Mouse (Mus musculus): ENCODE data around the gene Tdrd3. TPM values are rescaled to one million over a fixed set of nuclear protein-coding genes. Genes with fewer than 3 reads are reported as not detected.

Tdrd3 gene
- polyA plus RNA-seq, 1 experiment from 2014 or later: 15.8 TPM

GRCm38 (mm10) chr14:87505924-87506323 lies 89.5 kb downstream of the Tdrd3 start:
- H3K27ac ChIP-seq (replicated peaks): no peak overlapping the region
- no peak overlapping the region for H3K4me2 ChIP-seq
- ATAC-seq (ENCODE audit: extremely low read depth, insufficient number of reproducible peaks, low FRiP score, low TSS enrichment): no peak

GRCm38 (mm10) chr14:87515281-87515680 lies 98.8 kb downstream of the Tdrd3 start:
- Histone ChIP-seq H3K4me3 (no peak overlapping the region), H3K27ac (replicated peaks) (no peak overlapping the region), H3K4me2 (no peak overlapping the region), H3K9me3 (no peaks in the 10 kb centered on the region), H3K27me3 (replicated peaks) (no peaks in the 10 kb centered on the region), H3K4me1 (no peaks in the 10 kb centered on the region), H3K36me3 (peaks cover 22% of the 10 kb centered on the region), H3K9ac (no peak overlapping the region)
- WGBS: 87% methylated on average over 3 of the region's 3 CpGs
- ATAC-seq (ENCODE audit: extremely low read depth, insufficient number of reproducible peaks, low FRiP score, low TSS enrichment): no peak

More at GRCm38 (mm10) chr14:87505924-87506323, 89.5 kb downstream of the Tdrd3 start:
- WGBS: 80% methylated on average over 8 of the region's 8 CpGs
- Histone ChIP-seq H3K4me3 (no peak overlapping the region), H3K4me1 (no peaks in the 10 kb centered on the region), H3K9me3 (no peaks in the 10 kb centered on the region), H3K27me3 (replicated peaks) (no peaks in the 10 kb centered on the region), H3K36me3 (peaks cover 36% of the 10 kb centered on the region), H3K9ac (no peak overlapping the region)

- Histone ChIP-seq H3K27me3 (replicated peaks) (no peaks in the 10 kb centered on the region), H3K9me3 (no peaks in the 10 kb centered on the region), H3K36me3 (peaks cover 20% of the 10 kb centered on the region), H3K4me1 (no peaks in the 10 kb centered on the region), H3K27ac (replicated peaks) (no peak overlapping the region), H3K4me2 (no peak overlapping the region), H3K9ac (no peak overlapping the region), H3K4me3 (no peak overlapping the region)
- ATAC-seq (ENCODE audit: extremely low read depth, insufficient number of reproducible peaks, low FRiP score, low TSS enrichment): no peak
- WGBS: 78% methylated on average over 4 of the region's 4 CpGs
Measured at GRCm38 (mm10) chr14:87517381-87517780, 100.9 kb downstream of the Tdrd3 start.

GRCm38 (mm10) chr14:87531847-87532246 lies 115.4 kb downstream of the Tdrd3 start:
- no peak overlapping the region for H3K4me2 ChIP-seq
- no peaks in the 10 kb centered on the region for H3K9me3 ChIP-seq
- no peak for ATAC-seq (ENCODE audit: extremely low read depth, insufficient number of reproducible peaks, low FRiP score, low TSS enrichment)
- no peak overlapping the region for H3K9ac ChIP-seq
- no peaks in the 10 kb centered on the region for H3K27me3 ChIP-seq (replicated peaks)
- no peak overlapping the region for H3K4me3 ChIP-seq
- H3K27ac ChIP-seq (replicated peaks): no peak overlapping the region
- 0 out of 2 replicates have a peak, but pooled peaks cover 2% of the 10 kb centered on the region for H3K36me3 ChIP-seq
- WGBS: 90% methylated on average over 8 of the region's 8 CpGs
- H3K4me1 ChIP-seq: no peaks in the 10 kb centered on the region

- peaks cover 14% of the 10 kb centered on the region for H3K36me3 ChIP-seq
- ATAC-seq (ENCODE audit: extremely low read depth, insufficient number of reproducible peaks, low FRiP score, low TSS enrichment): no peak
- H3K4me3 ChIP-seq: no peak overlapping the region
- H3K9me3 ChIP-seq: no peaks in the 10 kb centered on the region
- H3K9ac ChIP-seq: no peak overlapping the region
- H3K27me3 ChIP-seq (replicated peaks): no peaks in the 10 kb centered on the region
- 81% methylated on average over 4 of the region's 4 CpGs for WGBS
- H3K27ac ChIP-seq (replicated peaks): no peak overlapping the region
- H3K4me2 ChIP-seq: no peak overlapping the region
- H3K4me1 ChIP-seq: 0 out of 2 replicates have a peak, but pooled peaks cover 2% of the 10 kb centered on the region
Measured at GRCm38 (mm10) chr14:87537127-87537819, 120.8 kb downstream of the Tdrd3 start.

- H3K4me2 ChIP-seq: no peak overlapping the region
- H3K27me3 ChIP-seq (replicated peaks): no peaks in the 10 kb centered on the region
- H3K4me3 ChIP-seq: no peak overlapping the region
- peaks cover 22% of the 10 kb centered on the region for H3K36me3 ChIP-seq
- H3K4me1 ChIP-seq: no peaks in the 10 kb centered on the region
- H3K27ac ChIP-seq (replicated peaks): no peak overlapping the region
- no peaks in the 10 kb centered on the region for H3K9me3 ChIP-seq
- no peak for ATAC-seq (ENCODE audit: extremely low read depth, insufficient number of reproducible peaks, low FRiP score, low TSS enrichment)
- 66% methylated on average over 6 of the region's 6 CpGs for WGBS
- H3K9ac ChIP-seq: no peak overlapping the region
Measured at GRCm38 (mm10) chr14:87549986-87550385, 133.5 kb downstream of the Tdrd3 start.

- H3K9me3 ChIP-seq: no peaks in the 10 kb centered on the region
- 60% methylated on average over 3 of the region's 3 CpGs for WGBS
- H3K4me2 ChIP-seq: no peak overlapping the region
- H3K27ac ChIP-seq (replicated peaks): no peak overlapping the region
- H3K9ac ChIP-seq: no peak overlapping the region
- ATAC-seq (ENCODE audit: extremely low read depth, insufficient number of reproducible peaks, low FRiP score, low TSS enrichment): no peak
- H3K4me1 ChIP-seq: no peaks in the 10 kb centered on the region
- no peaks in the 10 kb centered on the region for H3K27me3 ChIP-seq (replicated peaks)
- no peak overlapping the region for H3K4me3 ChIP-seq
- H3K36me3 ChIP-seq: peaks cover 3% of the 10 kb centered on the region
Measured at GRCm38 (mm10) chr14:87552211-87552610, 135.8 kb downstream of the Tdrd3 start.

- Histone ChIP-seq H3K27me3 (replicated peaks) (no peaks in the 10 kb centered on the region), H3K4me1 (peaks cover 12% of the 10 kb centered on the region), H3K4me3 (no peak overlapping the region), H3K4me2 (no peak overlapping the region), H3K36me3 (no peaks in the 10 kb centered on the region), H3K9ac (no peak overlapping the region), H3K27ac (replicated peaks) (no peak overlapping the region), H3K9me3 (no peaks in the 10 kb centered on the region)
- WGBS: 53% methylated on average over 9 of the region's 9 CpGs
- ATAC-seq (ENCODE audit: extremely low read depth, insufficient number of reproducible peaks, low FRiP score, low TSS enrichment): no peak
Measured at GRCm38 (mm10) chr14:87563841-87564240, 147.4 kb downstream of the Tdrd3 start.

- Histone ChIP-seq H3K4me1 (peaks cover 12% of the 10 kb centered on the region), H3K9ac (no peak overlapping the region), H3K36me3 (no peaks in the 10 kb centered on the region), H3K4me3 (no peak overlapping the region), H3K4me2 (no peak overlapping the region), H3K27me3 (replicated peaks) (peaks cover 4% of the 10 kb centered on the region), H3K27ac (replicated peaks) (no peak overlapping the region), H3K9me3 (no peaks in the 10 kb centered on the region)
- ATAC-seq (ENCODE audit: extremely low read depth, insufficient number of reproducible peaks, low FRiP score, low TSS enrichment): no peak
- WGBS: 24% methylated on average over 7 of the region's 7 CpGs
Measured at GRCm38 (mm10) chr14:87566211-87566610, 149.8 kb downstream of the Tdrd3 start.

GRCm38 (mm10) chr14:87567034-87567461 lies 150.6 kb downstream of the Tdrd3 start:
- Histone ChIP-seq H3K4me1 (peaks cover 12% of the 10 kb centered on the region), H3K9ac (no peak overlapping the region), H3K9me3 (no peaks in the 10 kb centered on the region), H3K27ac (replicated peaks) (no peak overlapping the region), H3K27me3 (replicated peaks) (peaks cover 4% of the 10 kb centered on the region), H3K4me3 (no peak overlapping the region), H3K36me3 (no peaks in the 10 kb centered on the region), H3K4me2 (no peak overlapping the region)
- WGBS: 24% methylated on average over 3 of the region's 3 CpGs
- no peak for ATAC-seq (ENCODE audit: extremely low read depth, insufficient number of reproducible peaks, low FRiP score, low TSS enrichment)

- H3K9ac ChIP-seq: peak overlapping the region; percentile 60
Measured at GRCm38 (mm10) chr14:87567626-87568446, 151.4 kb downstream of the Tdrd3 start.

More at GRCm38 (mm10) chr14:87567626-87568446, 151.4 kb downstream of the Tdrd3 start:
- Histone ChIP-seq H3K4me1 (peaks cover 12% of the 10 kb centered on the region), H3K9me3 (no peaks in the 10 kb centered on the region), H3K36me3 (no peaks in the 10 kb centered on the region), H3K27me3 (replicated peaks) (peaks cover 4% of the 10 kb centered on the region), H3K4me2 (peak overlapping the region; percentile 77), H3K27ac (replicated peaks) (no peak overlapping the region), H3K4me3 (peak overlapping the region; percentile 51)
- WGBS: 16% methylated on average over 20 of the region's 20 CpGs
- ATAC-seq (ENCODE audit: extremely low read depth, insufficient number of reproducible peaks, low FRiP score, low TSS enrichment): no peak; the same call in 1 of the 2 replicates

All from heart, embryonic 13.5 days (tissue).